Mouse (Mus musculus) lung, adult 18-20 months (tissue): ENCODE results near the gene Prss57.

ENCODE experiments used
- DNase-seq, 2 experiments: peaks; one replicate each; pipeline ENCODE4 v3.0.0; 2022; ENCODE audit warnings: mixed read lengths in 2 of 2

Prss57 gene

DNA sequence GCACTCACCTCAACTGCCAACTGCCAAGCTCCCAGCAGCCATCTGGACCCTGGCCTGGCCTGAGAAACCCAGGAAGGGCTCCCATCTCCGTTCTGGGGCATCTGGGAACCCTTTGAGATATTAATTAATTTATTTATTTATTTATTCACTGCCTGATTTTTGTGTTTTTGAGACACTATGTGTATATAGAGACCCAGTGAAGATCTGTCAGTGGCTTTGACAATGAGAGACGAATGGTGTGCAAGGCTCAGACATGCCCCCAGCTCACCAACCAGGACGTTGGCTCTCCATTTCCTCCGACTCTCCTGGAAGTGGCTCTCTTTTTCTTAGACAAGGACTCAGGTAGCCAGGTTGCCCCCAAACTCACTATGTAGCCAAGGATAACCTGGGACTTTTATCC, at the start of gene Prss57:
Gene Prss57 (minus strand): TSS at position 101 of the 400 bp plus-strand sequence.
- no peak for DNase-seq

- DNase-seq, result no peak
Measured at GRCm38 (mm10) chr10:79840091-79840490, 49.3 kb upstream of the Prss57 start.

DNA sequence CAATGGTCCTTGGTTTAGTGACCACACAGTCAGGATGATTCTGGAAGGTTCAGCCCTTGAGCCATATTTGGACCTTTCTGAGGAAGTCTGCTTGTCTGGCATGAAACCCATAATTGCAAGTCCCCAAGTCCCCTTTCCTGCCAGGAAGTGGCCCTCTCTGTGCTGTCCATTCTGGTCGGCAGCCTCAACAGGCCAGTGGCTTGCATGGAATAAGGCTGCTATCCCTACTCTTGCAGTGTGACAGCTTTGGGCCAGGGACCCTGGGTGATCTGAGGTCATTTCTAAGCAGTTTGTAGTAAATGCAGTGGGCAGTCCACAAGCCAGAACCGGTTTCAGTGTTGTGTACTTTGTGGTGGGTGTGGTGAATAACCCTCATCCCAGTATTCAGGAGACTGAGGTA, 47.4 kb upstream of the Prss57 start:
- DNase-seq, result no peak

DNA sequence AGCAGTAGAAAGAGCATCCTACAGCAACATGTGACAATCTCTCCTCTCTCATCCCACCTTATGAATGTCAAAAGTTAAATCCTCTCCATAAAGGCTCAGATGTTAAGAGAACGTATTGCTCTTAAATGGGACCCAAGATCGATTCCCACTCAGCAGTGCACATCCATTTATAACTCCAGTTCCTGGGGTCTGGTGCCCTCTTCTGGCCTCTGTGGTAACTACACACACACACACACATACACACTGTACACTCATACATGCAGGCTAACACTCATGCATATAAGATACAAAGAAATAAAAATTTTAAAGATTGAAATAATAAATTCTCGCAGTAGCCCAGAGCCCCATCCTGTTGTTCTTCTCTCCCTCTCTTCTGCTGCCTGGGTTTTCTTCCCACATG, 46.2 kb upstream of the Prss57 start:
- no peak for DNase-seq

DNA sequence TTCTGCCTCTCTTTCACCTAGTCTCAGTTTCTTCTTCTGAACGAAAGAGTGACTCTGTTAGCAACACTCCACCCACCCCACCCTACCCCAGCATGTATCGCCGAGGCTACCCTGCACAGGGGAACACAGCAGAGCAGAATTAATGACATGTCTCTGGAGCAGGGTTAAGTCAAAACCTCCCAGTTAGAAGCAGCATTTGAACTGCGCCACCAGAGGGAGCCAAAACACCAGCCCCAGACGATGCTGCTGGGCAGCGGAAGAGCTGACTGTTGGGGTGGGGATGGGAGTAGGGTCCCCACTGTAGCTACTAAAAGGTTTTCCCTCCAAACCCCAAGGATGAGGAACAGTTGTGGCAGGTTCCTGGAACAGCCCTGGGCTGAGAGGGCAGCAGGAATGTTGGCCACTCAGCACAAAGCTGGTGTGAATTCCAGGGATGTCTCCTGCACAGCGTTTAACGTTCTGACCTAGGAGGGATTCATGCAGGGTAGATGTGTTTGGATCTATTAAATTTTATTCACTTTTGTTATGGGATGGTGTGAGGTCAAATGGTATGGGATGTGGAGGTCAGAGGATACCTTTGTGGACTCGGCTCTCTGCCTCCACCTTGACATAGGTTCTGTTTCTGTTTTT, 44.1 kb upstream of the Prss57 start:
- DNase-seq, result peak; percentile 71 to 80

- no peak for DNase-seq
Measured at GRCm38 (mm10) chr10:79832786-79833181, 42.0 kb upstream of the Prss57 start.

DNA sequence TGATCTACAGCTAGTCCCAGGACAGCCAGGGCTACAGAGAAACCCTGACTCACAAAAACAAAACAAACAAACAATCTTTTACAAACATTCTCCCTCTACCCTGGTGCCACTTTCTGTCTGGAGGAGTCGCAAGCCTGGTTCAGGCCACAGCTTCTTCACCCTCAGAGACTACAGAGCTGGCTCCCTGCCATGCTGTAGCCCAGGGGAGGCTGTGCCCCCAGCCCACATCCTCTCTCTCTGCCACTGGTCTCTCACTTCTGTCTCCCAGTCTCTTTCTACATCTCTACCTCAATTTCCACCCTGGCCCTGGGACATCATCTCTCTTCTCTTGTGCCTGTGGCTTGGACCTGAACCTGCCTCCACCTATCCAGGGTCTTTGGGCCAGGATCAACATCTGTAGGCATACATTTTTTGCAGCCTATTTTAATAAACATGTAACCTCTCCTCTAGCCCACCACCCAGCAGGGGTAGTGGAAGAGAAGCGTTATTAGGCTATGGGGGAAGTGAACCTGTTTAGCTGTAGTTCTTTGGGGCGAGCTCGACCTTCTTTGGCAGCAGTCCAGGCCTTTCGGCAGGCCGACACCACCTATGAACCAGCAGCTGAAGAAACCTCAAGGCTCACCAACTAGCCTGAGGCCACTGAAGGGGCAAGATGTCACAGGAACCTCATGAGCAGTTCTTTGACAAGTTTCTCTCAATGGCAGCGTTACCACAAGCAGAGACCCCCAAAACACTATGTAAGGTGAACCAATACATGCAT, 41.4 kb upstream of the Prss57 start:
- DNase-seq, result no peak

- DNase-seq, result no peak
Measured at GRCm38 (mm10) chr10:79831583-79831982, 40.8 kb upstream of the Prss57 start.

DNA sequence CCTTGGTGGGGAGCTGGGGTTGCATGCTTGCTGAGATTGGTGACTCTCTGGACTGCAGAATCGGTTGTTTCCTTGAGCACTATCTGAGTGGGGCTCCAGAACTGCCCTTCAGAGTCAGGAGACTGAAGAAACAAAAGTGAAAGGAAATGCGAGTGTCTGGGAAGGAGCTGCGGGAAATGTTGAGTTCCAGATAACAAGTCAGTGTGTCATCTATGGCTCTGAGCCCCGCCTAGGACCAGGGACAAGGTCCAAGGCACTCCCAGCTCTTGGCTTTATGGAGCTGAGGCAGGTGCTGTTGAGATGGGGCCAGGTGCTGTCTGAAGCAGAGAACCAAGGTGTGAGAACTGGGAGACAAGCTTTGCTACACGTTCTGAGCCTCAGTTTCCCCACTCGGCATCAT, 33.7 kb upstream of the Prss57 start:
- peak; percentile 49 to 70 for DNase-seq

DNA sequence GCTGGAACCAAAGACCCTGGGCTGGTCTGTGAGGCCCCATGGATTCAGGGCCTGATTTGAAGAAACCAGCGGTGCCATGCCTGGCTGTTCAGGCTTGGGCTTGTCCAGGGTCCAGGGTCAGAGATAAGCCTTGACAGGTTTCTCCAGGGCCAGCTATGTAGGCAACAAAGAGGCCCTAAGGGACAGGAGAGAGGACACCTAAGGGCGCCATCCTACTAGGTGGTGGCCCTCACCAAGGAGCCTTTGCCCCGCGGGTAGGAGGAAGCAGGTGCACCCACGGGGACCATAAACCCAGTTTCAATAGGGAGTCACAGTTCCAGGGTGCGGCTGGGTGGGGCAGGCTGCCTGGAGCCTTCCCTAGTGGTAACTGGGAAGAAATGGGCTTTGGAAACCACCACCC, 32.2 kb upstream of the Prss57 start:
- no peak for DNase-seq

DNA sequence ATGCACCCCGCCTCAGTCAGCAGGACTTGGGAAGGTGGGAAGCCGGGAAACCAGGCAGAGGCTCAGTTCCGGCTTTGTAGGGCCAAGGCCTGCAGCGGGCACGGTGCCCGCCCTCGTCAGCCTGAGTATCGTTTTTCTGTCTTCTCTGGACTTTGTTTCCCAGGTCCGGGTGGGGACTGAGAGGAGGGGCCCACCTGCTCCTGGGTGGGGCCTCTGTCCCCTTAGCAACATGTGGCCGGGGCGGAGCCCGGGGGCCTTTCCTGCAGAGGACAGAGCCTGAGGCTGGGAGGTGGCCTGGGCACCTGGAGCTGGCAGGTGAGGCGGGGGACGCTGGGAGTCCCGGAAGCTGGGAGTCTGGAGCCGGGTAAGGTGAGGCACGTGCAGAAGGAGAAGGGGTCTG, 31.6 kb upstream of the Prss57 start:
- DNase-seq, result peak; percentile 68 to 80

- no peak for DNase-seq
Measured at GRCm38 (mm10) chr10:79821731-79822130, 31.0 kb upstream of the Prss57 start.

- peak in 1 of 2 experiments; percentile 53 for DNase-seq
Measured at GRCm38 (mm10) chr10:79820782-79821181, 30.0 kb upstream of the Prss57 start, which contains the start of gene Misp. Misp (plus strand) TSS chr10:79820989.

DNA sequence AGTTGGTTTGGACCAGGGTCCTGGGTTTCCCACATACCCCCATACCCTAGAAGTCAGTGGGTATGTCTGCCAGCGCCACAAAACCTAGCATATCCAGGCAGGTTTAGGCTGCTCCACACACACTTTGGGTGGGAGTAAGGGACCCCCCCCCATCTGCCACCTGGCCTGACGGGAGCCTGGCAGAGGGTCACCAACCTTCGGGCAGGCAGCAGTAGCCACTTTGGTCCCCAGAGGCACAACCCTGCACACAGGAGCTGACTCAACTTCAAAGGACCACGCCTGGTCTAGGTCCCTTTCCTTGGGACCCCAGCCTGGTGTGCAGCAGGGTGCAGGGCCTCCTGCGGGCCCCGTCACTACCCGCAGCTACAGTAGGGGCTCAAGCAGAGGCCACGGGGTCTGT, 29.5 kb upstream of the Prss57 start:
- no peak for DNase-seq

DNA sequence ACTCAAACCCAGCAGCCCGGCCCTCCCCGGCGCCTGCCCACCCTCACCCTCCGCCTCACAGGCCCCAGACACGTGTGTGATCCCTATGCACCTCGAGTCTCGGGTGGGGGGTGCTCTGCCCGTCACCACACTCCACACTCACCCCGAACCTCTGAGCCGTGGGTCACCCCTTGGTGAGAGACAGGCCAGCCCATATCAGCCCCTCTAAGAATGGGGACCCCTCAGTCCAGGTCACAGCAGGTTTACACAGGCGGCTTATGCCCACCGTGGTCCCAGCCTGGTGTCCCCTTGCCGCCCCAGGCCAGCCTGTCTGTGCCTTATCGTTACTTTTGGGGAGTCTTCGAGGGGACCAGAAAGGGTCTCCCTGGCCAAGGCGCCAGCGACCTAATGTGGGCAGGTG, 28.8 kb upstream of the Prss57 start:
- no peak for DNase-seq

DNA sequence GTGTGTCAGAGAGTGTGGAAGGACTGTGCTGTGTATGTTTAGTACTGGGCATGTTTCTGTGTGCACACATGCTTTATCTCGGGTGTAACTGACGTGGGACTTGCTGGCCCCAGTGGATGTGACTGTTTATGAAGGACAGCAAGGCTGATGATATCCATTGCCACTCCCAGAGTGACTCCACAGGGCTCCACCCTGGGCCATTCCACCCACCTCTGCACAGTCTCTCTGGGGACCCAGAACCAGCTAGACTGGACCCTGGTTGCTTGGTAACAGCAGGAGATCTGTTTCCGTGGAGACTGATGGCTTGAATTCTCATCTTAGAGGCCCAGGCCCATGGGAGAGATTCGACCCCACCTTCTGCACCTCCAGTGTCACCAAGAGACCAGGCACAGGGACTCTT, 27.5 kb upstream of the Prss57 start:
- no peak for DNase-seq

DNA sequence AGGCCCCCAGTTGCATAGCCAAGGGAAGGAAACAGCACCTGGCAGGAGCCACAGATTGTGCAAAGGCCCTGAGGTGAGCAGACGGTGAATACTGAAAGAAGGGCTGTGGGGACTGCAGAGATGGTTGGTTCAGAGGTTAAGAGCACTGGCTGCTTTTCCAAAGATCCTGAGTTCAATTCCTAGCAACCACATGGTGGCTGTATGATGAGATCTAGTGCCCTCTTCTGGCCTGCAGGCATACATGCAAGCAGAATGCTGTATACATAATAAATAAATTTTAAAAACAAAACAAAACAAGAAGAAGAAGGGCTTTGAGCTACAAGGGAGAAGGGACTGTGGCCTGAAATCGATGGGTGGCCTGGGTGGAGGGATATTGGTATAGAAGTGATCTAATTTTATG, 26.4 kb upstream of the Prss57 start:
- DNase-seq, result no peak

DNA sequence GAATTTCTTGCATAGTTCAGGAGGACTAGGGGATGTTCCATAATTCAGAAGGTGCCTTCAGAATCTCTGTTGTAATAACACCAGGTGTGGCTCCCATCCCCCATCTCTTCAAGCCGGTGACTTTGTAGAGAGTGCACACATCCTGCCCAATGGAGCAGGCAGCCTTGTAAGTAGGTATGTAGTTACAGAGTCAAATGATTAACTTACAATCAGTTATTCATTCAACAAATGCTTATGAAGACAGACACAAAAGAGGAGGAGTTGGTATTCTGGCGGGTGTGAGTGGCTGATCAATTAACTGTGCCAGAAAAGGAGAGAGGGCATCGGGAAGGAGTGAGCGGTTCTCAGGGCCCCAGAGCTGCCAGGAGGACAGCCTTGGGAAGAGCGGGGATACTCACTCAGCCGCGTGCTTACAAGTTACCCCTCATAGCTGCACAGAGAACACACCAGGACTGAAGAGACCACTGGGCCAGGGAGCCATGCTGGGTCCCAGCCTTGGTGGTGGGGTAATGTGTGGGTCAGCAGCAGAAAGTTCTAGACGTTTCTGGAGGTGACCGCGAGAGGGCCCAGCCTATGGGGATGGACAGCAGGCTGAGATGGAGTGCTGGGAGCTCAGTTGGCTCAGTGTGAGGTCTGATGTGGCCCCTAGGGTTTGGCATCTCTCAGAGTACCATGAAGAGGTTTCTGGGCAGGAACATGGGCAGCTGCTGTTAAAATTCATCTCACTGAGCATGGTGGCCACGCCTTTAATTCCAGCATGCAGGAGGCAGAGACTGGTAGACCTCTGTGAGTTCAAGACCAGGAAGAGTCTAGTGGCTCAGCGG, 25.1 kb upstream of the Prss57 start:
- no peak for DNase-seq

- no peak for DNase-seq
Measured at GRCm38 (mm10) chr10:79814271-79814842, 23.6 kb upstream of the Prss57 start.

- DNase-seq, result peak; percentile 76 to 80
Measured at GRCm38 (mm10) chr10:79811736-79812637, 21.2 kb upstream of the Prss57 start.

- DNase-seq, result peak in 1 of 2 experiments; percentile 33
Measured at GRCm38 (mm10) chr10:79808728-79809127, 18.0 kb upstream of the Prss57 start.

- DNase-seq, result no peak
Measured at GRCm38 (mm10) chr10:79807826-79808225, 17.1 kb upstream of the Prss57 start.
